In genomic region chrX:11821880-11822768, GRCm38 (mm10) we compare ENCODE assay signal across 8 mouse cellular contexts.
DNase-seq lines count a peak whose midpoint lies in the region; ATAC-seq lines count a peak whose summit lies in the region.
"Had no signal": no experiment of that assay in that cellular context is flagged by ENCODE, and none has a peak within 500 bp of the region (broad histone marks: within the 10 kb centered on the region; RNA-seq: fewer than 3 reads in every experiment).

No protein-coding gene starts in this region.

- H3K9me3 ChIP-seq in embryonic facial prominence, embryonic 15.5 days (replicated peaks) = no peaks in the 10 kb centered on the region
- no peaks in the 10 kb centered on the region for H3K9me3 ChIP-seq in heart, embryonic 11.5 days (replicated peaks; ENCODE audit: control insufficient read depth, low read length)

- whole genome bisulfite sequencing in embryonic facial prominence, embryonic 15.5 days = 50% methylated on average over 16 of the region's 16 CpGs
- 52% methylated on average over 16 of the region's 16 CpGs for WGBS in heart, embryonic 11.5 days (ENCODE audit: insufficient replicate concordance)

- no peak overlapping the region for H3K27ac ChIP-seq in embryonic facial prominence, embryonic 15.5 days (replicated peaks)
- no peak overlapping the region for H3K27ac ChIP-seq in heart, embryonic 11.5 days (ENCODE audit: low read depth, low read length)

- intact Hi-C loops in left cerebral cortex, postnatal 36 days (cut with DNase I) = no loop called here

- peaks cover 9% of the 10 kb centered on the region; the same call in 1 of the 2 replicates for H3K4me1 ChIP-seq in embryonic facial prominence, embryonic 15.5 days
- no peaks in the 10 kb centered on the region for H3K4me1 ChIP-seq in heart, embryonic 11.5 days (ENCODE audit: control insufficient read depth, insufficient read depth, low read length)

- no peaks in the 10 kb centered on the region for H3K36me3 ChIP-seq in embryonic facial prominence, embryonic 15.5 days
- H3K36me3 ChIP-seq in heart, embryonic 11.5 days (ENCODE audit: control insufficient read depth, insufficient read depth, low read length) = no peaks in the 10 kb centered on the region

- peak; percentile 39; the same call in 1 of the 2 replicates for ATAC-seq in embryonic facial prominence, embryonic 15.5 days (ENCODE audit: insufficient number of reproducible peaks, low FRiP score, low TSS enrichment, low read depth)
- no peak for ATAC-seq in heart, embryonic 11.5 days (replicated peaks; ENCODE audit: insufficient number of reproducible peaks, low FRiP score, low TSS enrichment)

- H3K4me2 ChIP-seq in embryonic facial prominence, embryonic 15.5 days (replicated peaks) = no peak overlapping the region
- H3K4me2 ChIP-seq in heart, embryonic 11.5 days = no peak overlapping the region

- no peak overlapping the region for H3K9ac ChIP-seq in embryonic facial prominence, embryonic 15.5 days
- no peak overlapping the region for H3K9ac ChIP-seq in heart, embryonic 11.5 days (ENCODE audit: low read depth, low read length)

- H3K4me3 ChIP-seq in embryonic facial prominence, embryonic 15.5 days (replicated peaks) = no peak overlapping the region
- no peak overlapping the region for H3K4me3 ChIP-seq in heart, embryonic 11.5 days (ENCODE audit: low read depth, low read length)

- no peaks in the 10 kb centered on the region; the same call in 1 of the 2 replicates for H3K27me3 ChIP-seq in embryonic facial prominence, embryonic 15.5 days
- no peaks in the 10 kb centered on the region; the same call in 1 of the 2 replicates for H3K27me3 ChIP-seq in heart, embryonic 11.5 days (ENCODE audit: control insufficient read depth, insufficient read depth, low read length)

- peak; percentile 32 for DNase-seq in thymus, postnatal 4 days
- no peak for DNase-seq in thymus, adult 18-20 months
- peak; percentile 31 to 36 for DNase-seq in left cerebral cortex, postnatal 36 days (ENCODE audit: low spot score in 2 of 2)
- no peak for DNase-seq in adipocyte (ENCODE audit: low spot score)
- DNase-seq in kidney, adult 18-20 months = no peak
- DNase-seq: lung, postnatal 10 days had no signal

Comparison
In these comparisons a context has a peak if more than half of its experiments do, and no peak if none do; other contexts are left out.
1. DNase-seq: peak in thymus, postnatal 4 days (single experiment) and left cerebral cortex, postnatal 36 days (2 of 2); none in thymus, adult 18-20 months (0 of 2), adipocyte (single experiment) and kidney, adult 18-20 months (single experiment).